Mouse (Mus musculus) testis, adult 2 months (tissue): Measurements from ENCODE around the gene C87977. TPM values are rescaled to one million over a fixed set of nuclear protein-coding genes. Genes with fewer than 3 reads are reported as not detected.
"Not testable (repeated sequence)": the region's sequence is repeated elsewhere in the genome, so short reads cannot be mapped to it uniquely, and the experiment has no call there.

Experiments
- H3K27ac ChIP-seq: fragments of 200-500 bp; 2 replicates; pipeline ENCODE4 v1.5.1; 2012; ENCODE audit warnings: low read depth, low read length; ENCODE audit not compliant: control insufficient read depth, insufficient read depth
- H3K27me3 ChIP-seq: fragments of 200-500 bp; 2 replicates; pipeline ENCODE4 v1.6.1; 2012; ENCODE audit warnings: mild to moderate bottlenecking, low read length, moderate library complexity; ENCODE audit not compliant: control insufficient read depth, insufficient read depth
- H3K36me3 ChIP-seq: fragments of 200-500 bp; 2 replicates; pipeline ENCODE4 v1.6.1; 2012; ENCODE audit warnings: mild to moderate bottlenecking, low read length; ENCODE audit not compliant: control insufficient read depth, insufficient read depth
- H3K4me1 ChIP-seq: fragments of 200-500 bp; 2 replicates; pipeline ENCODE4 v1.6.1; 2012; ENCODE audit warnings: low read length; ENCODE audit not compliant: control insufficient read depth, insufficient read depth
- H3K4me3 ChIP-seq: fragments of 200-500 bp; 2 replicates; pipeline ENCODE4 v1.5.1; 2012; ENCODE audit warnings: low read depth, mild to moderate bottlenecking, low read length, moderate library complexity, mixed read lengths; ENCODE audit not compliant: control insufficient read depth
- CTCF ChIP-seq: fragments of 200-500 bp; IDR thresholded peaks from 2 replicates; pipeline ENCODE4 v1.5.1; 2012; ENCODE audit warnings: low read depth, mild to moderate bottlenecking, inconsistent platforms, low read length, moderate library complexity; ENCODE audit not compliant: control insufficient read depth, insufficient read depth, insufficient replicate concordance
- POLR2A ChIP-seq: fragments of 200-500 bp; IDR thresholded peaks from 2 replicates; pipeline ENCODE4 v1.6.1; 2012; ENCODE audit warnings: low read depth, mild to moderate bottlenecking, inconsistent platforms, low read length, moderate library complexity; ENCODE audit not compliant: control insufficient read depth
- polyA plus RNA-seq: library from polyadenylated mRNA; depleted of rRNA; stranded (reverse); fragments of >200 nt; gene quantifications from 2 replicates; pipeline ENCODE4 v1.2.3, GENCODE M21; 2012; rRNA removed

C87977 gene
- 0.12 TPM in 1 of 2 replicates, not detected in the other for polyA plus RNA-seq

- H3K27me3 ChIP-seq, H3K36me3 ChIP-seq, H3K4me1 ChIP-seq, H3K27ac ChIP-seq, H3K4me3 ChIP-seq: not testable (repeated sequence)
Measured at GRCm38 (mm10) chr4:144213218-144213617, at the start of gene C87977. C87977 (minus strand) TSS chr4:144213318.

- H3K36me3 ChIP-seq, H3K27ac ChIP-seq, H3K27me3 ChIP-seq, H3K4me1 ChIP-seq, H3K4me3 ChIP-seq: not testable (repeated sequence)
Measured at GRCm38 (mm10) chr4:144254768-144255167, 41.6 kb upstream of the C87977 start.

GRCm38 (mm10) chr4:144190419-144190818 lies 22.7 kb downstream of the C87977 start, which contains the start of gene Oog2:
Oog2 (plus strand) TSS chr4:144190719.
- Histone ChIP-seq H3K27ac (no peak within 1 kb of the TSS), H3K36me3 (no peaks in the 10 kb centered on the region), H3K4me1 (no peaks in the 10 kb centered on the region), H3K27me3 (no peaks in the 10 kb centered on the region), H3K4me3 (no peak within 1 kb of the TSS)
- TF ChIP-seq POLR2A = no peak
- TF ChIP-seq CTCF = no peak

- Histone ChIP-seq H3K4me1 (no peaks in the 10 kb centered on the region), H3K4me3 (no peak within 1 kb of the TSS), H3K27ac (no peak within 1 kb of the TSS), H3K27me3 (no peaks in the 10 kb centered on the region), H3K36me3 (no peaks in the 10 kb centered on the region)
- TF ChIP-seq CTCF (no peak), POLR2A (no peak)
Measured at GRCm38 (mm10) chr4:144162563-144162962, 50.6 kb downstream of the C87977 start, which contains the start of gene Oog3. Oog3 (minus strand) TSS chr4:144162663.

Other genes with a start within 250 kb of the C87977 start
- 0.06 TPM in 2 replicates for gene Gm13101, start 246.4 kb downstream of the C87977 start, polyA plus RNA-seq
- not detected in 2 replicates for gene Pramef17, start 218.9 kb downstream of the C87977 start, polyA plus RNA-seq
- not detected in 2 replicates for gene Pramel4, start 154.2 kb downstream of the C87977 start, polyA plus RNA-seq
- gene Gm13102, start 106.8 kb downstream of the C87977 start, polyA plus RNA-seq = not detected in 2 replicates
- gene Oog3, start 50.7 kb downstream of the C87977 start, polyA plus RNA-seq = not detected in 2 replicates
- gene Oog2, start 22.6 kb downstream of the C87977 start, polyA plus RNA-seq = not detected in 2 replicates
- not detected in 2 replicates for gene Pramel5, start 67.2 kb upstream of the C87977 start, polyA plus RNA-seq
- gene Gm13128, start 116.9 kb upstream of the C87977 start, polyA plus RNA-seq = not detected in 2 replicates
- not detected in 2 replicates for gene Gm13119, start 144.6 kb upstream of the C87977 start, polyA plus RNA-seq
- gene Pramef20, start 164.6 kb upstream of the C87977 start, polyA plus RNA-seq = not detected in 2 replicates
- 2.2 and 2.8 TPM in 2 replicates for gene Pramef12, start 195.1 kb upstream of the C87977 start, polyA plus RNA-seq
- gene 1700012P22Rik, start 225.5 kb upstream of the C87977 start, polyA plus RNA-seq = 111 and 131 TPM in 2 replicates
- gene Gm9944, start 240.0 kb upstream of the C87977 start, polyA plus RNA-seq = not detected in 2 replicates